Mouse (Mus musculus): ENCODE results near the gene Per1. TPM values are rescaled to one million over a fixed set of nuclear protein-coding genes. Genes with fewer than 3 reads are reported as not detected.

Per1 gene
- polyA plus RNA-seq, 1 experiment from 2014 or later, result 11.5 TPM

GRCm38 (mm10) chr11:69059357-69059974, 35.6 kb upstream of the Per1 start, which contains the start of gene Borcs6:
Gene Borcs6, plus strand, starts transcription at chr11:69059717.
- Histone ChIP-seq H3K4me1 (peaks cover 23% of the 10 kb centered on the region), H3K36me3 (no peaks in the 10 kb centered on the region), H3K4me2 (replicated peaks) (peak within 1 kb of the TSS; percentile 96), H3K9ac (peak within 1 kb of the TSS; percentile 64), H3K27me3 (no peaks in the 10 kb centered on the region), H3K27ac (peak within 1 kb of the TSS; percentile 83), H3K4me3 (peak within 1 kb of the TSS; percentile 87), H3K9me3 (no peaks in the 10 kb centered on the region)
- peak; percentile 95 for ATAC-seq (ENCODE audit: insufficient number of reproducible peaks, insufficient read depth, low FRiP score, low TSS enrichment)
- WGBS, result under 1% methylated on average over 64 of the region's 64 CpGs

GRCm38 (mm10) chr11:69059975-69060411, 35.0 kb upstream of the Per1 start:
- Histone ChIP-seq H3K9me3 (no peaks in the 10 kb centered on the region), H3K4me3 (peak overlapping the region; percentile 87), H3K9ac (peak overlapping the region; percentile 64), H3K4me2 (replicated peaks) (peak overlapping the region; percentile 96), H3K4me1 (peaks cover 23% of the 10 kb centered on the region), H3K27ac (peak overlapping the region; percentile 83), H3K27me3 (no peaks in the 10 kb centered on the region), H3K36me3 (no peaks in the 10 kb centered on the region)
- ATAC-seq (ENCODE audit: insufficient number of reproducible peaks, insufficient read depth, low FRiP score, low TSS enrichment), result peak; percentile 17; the same call in 1 of the 2 replicates
- WGBS, result 1% methylated on average over 49 of the region's 49 CpGs

- H3K9me3 ChIP-seq, result no peaks in the 10 kb centered on the region
- peak overlapping the region; percentile 83 for H3K27ac ChIP-seq
- H3K36me3 ChIP-seq, result no peaks in the 10 kb centered on the region
- H3K9ac ChIP-seq, result peak overlapping the region; percentile 64
- no peaks in the 10 kb centered on the region for H3K27me3 ChIP-seq
- peak overlapping the region; percentile 96 for H3K4me2 ChIP-seq (replicated peaks)
- peak overlapping the region; percentile 87 for H3K4me3 ChIP-seq
- WGBS, result under 1% methylated on average over 40 of the region's 40 CpGs
- H3K4me1 ChIP-seq, result peaks cover 23% of the 10 kb centered on the region
- no peak for ATAC-seq (ENCODE audit: insufficient number of reproducible peaks, insufficient read depth, low FRiP score, low TSS enrichment)
These were observed 34.4 kb upstream of the Per1 start for GRCm38 (mm10) chr11:69060448-69061254.

- H3K4me1 ChIP-seq, result peaks cover 29% of the 10 kb centered on the region
- ATAC-seq (ENCODE audit: insufficient number of reproducible peaks, insufficient read depth, low FRiP score, low TSS enrichment), result no peak
- WGBS, result 11% methylated on average over 17 of the region's 17 CpGs
- H3K36me3 ChIP-seq, result no peaks in the 10 kb centered on the region
- H3K9me3 ChIP-seq, result no peaks in the 10 kb centered on the region
- peak overlapping the region; percentile 64 for H3K9ac ChIP-seq
- H3K4me2 ChIP-seq (replicated peaks), result peak overlapping the region; percentile 96
- peak overlapping the region; percentile 87 for H3K4me3 ChIP-seq
- no peaks in the 10 kb centered on the region for H3K27me3 ChIP-seq
- no peak overlapping the region for H3K27ac ChIP-seq
These were observed 33.6 kb upstream of the Per1 start for GRCm38 (mm10) chr11:69061255-69061912.

- H3K9me3 ChIP-seq, result no peaks in the 10 kb centered on the region
- under 1% methylated on average over 17 of the region's 17 CpGs for WGBS
- no peak overlapping the region for H3K9ac ChIP-seq
- peaks cover 33% of the 10 kb centered on the region for H3K4me1 ChIP-seq
- no peaks in the 10 kb centered on the region for H3K36me3 ChIP-seq
- no peak overlapping the region for H3K27ac ChIP-seq
- peak overlapping the region; percentile 80 for H3K4me3 ChIP-seq
- H3K27me3 ChIP-seq, result no peaks in the 10 kb centered on the region
- ATAC-seq (ENCODE audit: insufficient number of reproducible peaks, insufficient read depth, low FRiP score, low TSS enrichment), result no peak
- H3K4me2 ChIP-seq (replicated peaks), result peak overlapping the region; percentile 56
These were observed 32.7 kb upstream of the Per1 start for GRCm38 (mm10) chr11:69062194-69062760.

- Histone ChIP-seq H3K9ac (no peak overlapping the region), H3K4me1 (peaks cover 33% of the 10 kb centered on the region)
These were observed 32.2 kb upstream of the Per1 start for GRCm38 (mm10) chr11:69062761-69063224.

GRCm38 (mm10) chr11:69063413-69064201, 31.4 kb upstream of the Per1 start:
- Histone ChIP-seq H3K4me2 (replicated peaks) (peak overlapping the region; percentile 56), H3K27ac (peak overlapping the region; percentile 85), H3K27me3 (no peaks in the 10 kb centered on the region), H3K9me3 (no peaks in the 10 kb centered on the region), H3K36me3 (no peaks in the 10 kb centered on the region), H3K4me3 (peak overlapping the region; percentile 80), H3K4me1 (peaks cover 29% of the 10 kb centered on the region), H3K9ac (peak overlapping the region; percentile 65)
- WGBS, result under 1% methylated on average over 31 of the region's 31 CpGs
- ATAC-seq (ENCODE audit: insufficient number of reproducible peaks, insufficient read depth, low FRiP score, low TSS enrichment), result no peak

More at GRCm38 (mm10) chr11:69062761-69063224, 32.2 kb upstream of the Per1 start:
- Histone ChIP-seq H3K36me3 (no peaks in the 10 kb centered on the region), H3K27ac (peak overlapping the region; percentile 72; the same call in 1 of the 2 replicates), H3K4me2 (replicated peaks) (peak overlapping the region; percentile 56), H3K27me3 (no peaks in the 10 kb centered on the region), H3K9me3 (no peaks in the 10 kb centered on the region), H3K4me3 (peak overlapping the region; percentile 80)
- no peak for ATAC-seq (ENCODE audit: insufficient number of reproducible peaks, insufficient read depth, low FRiP score, low TSS enrichment)
- under 1% methylated on average over 19 of the region's 19 CpGs for WGBS

GRCm38 (mm10) chr11:69064259-69065133, 30.5 kb upstream of the Per1 start:
- no peaks in the 10 kb centered on the region for H3K36me3 ChIP-seq
- peak overlapping the region; percentile 80 for H3K4me3 ChIP-seq
- WGBS, result 42% methylated on average over 9 of the region's 9 CpGs
- ATAC-seq (ENCODE audit: insufficient number of reproducible peaks, insufficient read depth, low FRiP score, low TSS enrichment), result no peak
- peaks cover 27% of the 10 kb centered on the region for H3K4me1 ChIP-seq
- peak overlapping the region; percentile 56 for H3K4me2 ChIP-seq (replicated peaks)
- no peaks in the 10 kb centered on the region for H3K27me3 ChIP-seq
- peak overlapping the region; percentile 65 for H3K9ac ChIP-seq
- H3K9me3 ChIP-seq, result no peaks in the 10 kb centered on the region
- peak overlapping the region; percentile 85; the same call in 1 of the 2 replicates for H3K27ac ChIP-seq

- Histone ChIP-seq H3K9ac (no peak overlapping the region), H3K4me3 (0 out of 2 replicates have a peak overlapping the region, but pooled peaks have one; percentile 45), H3K9me3 (no peaks in the 10 kb centered on the region), H3K27me3 (no peaks in the 10 kb centered on the region), H3K36me3 (no peaks in the 10 kb centered on the region), H3K27ac (no peak overlapping the region), H3K4me1 (peaks cover 29% of the 10 kb centered on the region), H3K4me2 (replicated peaks) (peak overlapping the region; percentile 94)
- ATAC-seq (ENCODE audit: insufficient number of reproducible peaks, insufficient read depth, low FRiP score, low TSS enrichment), result no peak
- WGBS, result 52% methylated on average over 3 of the region's 3 CpGs
These were observed 29.6 kb upstream of the Per1 start for GRCm38 (mm10) chr11:69065394-69065925.
